Mouse (Mus musculus) limb, embryonic 14.5 days (tissue): ENCODE measurements around the gene Plin2. TPM values are rescaled to one million over a fixed set of nuclear protein-coding genes. Genes with fewer than 3 reads are reported as not detected.
"Not testable (repeated sequence)": the region's sequence is repeated elsewhere in the genome, so short reads cannot be mapped to it uniquely, and the experiment has no call there.

Source experiments
- ATAC-seq: fragments of 200-750 bp; cut with Nextera tagmentation; 2 replicates; pipeline ENCODE4 v1.8.0; 2017; ENCODE audit warnings: low read depth, moderate number of reproducible peaks, moderate TSS enrichment; ENCODE audit not compliant: low FRiP score
- DNase-seq: peaks from one replicate; pipeline ENCODE4 v3.0.0-alpha.2; 2015; ENCODE audit warnings: low spot score
- H3K27ac ChIP-seq: fragments of 300-500 bp; sonication (generic); replicated peaks from 2 replicates; pipeline ENCODE4 v1.5.1; 2014; ENCODE audit warnings: low read depth, mild to moderate bottlenecking, low read length, moderate library complexity, mixed read lengths
- H3K27me3 ChIP-seq: fragments of 300-500 bp; sonication (generic); 2 replicates; pipeline ENCODE4 v1.6.1; 2014; ENCODE audit warnings: low read length, mixed read lengths; ENCODE audit not compliant: control insufficient read depth, insufficient read depth
- H3K36me3 ChIP-seq: fragments of 300-500 bp; sonication (generic); 2 replicates; pipeline ENCODE4 v1.6.1; 2014; ENCODE audit warnings: mild to moderate bottlenecking, low read length, moderate library complexity, mixed read lengths; ENCODE audit not compliant: control insufficient read depth, insufficient read depth
- H3K4me1 ChIP-seq: fragments of 300-500 bp; sonication (generic); 2 replicates; pipeline ENCODE4 v1.6.1; 2014; ENCODE audit warnings: antibody characterized with exemption, low read length, mixed read lengths; ENCODE audit not compliant: control insufficient read depth, insufficient read depth
- H3K4me2 ChIP-seq: fragments of 300-500 bp; sonication (generic); replicated peaks from 2 replicates; pipeline ENCODE4 v1.6.1; 2014; ENCODE audit warnings: low read depth, mild to moderate bottlenecking, low read length, moderate library complexity; ENCODE audit not compliant: severe bottlenecking
- H3K4me3 ChIP-seq: fragments of 300-500 bp; sonication (generic); replicated peaks from 2 replicates; pipeline ENCODE4 v1.5.1; 2014; ENCODE audit warnings: low read length
- H3K9ac ChIP-seq: fragments of 300-500 bp; sonication (generic); 2 replicates; pipeline ENCODE4 v1.6.1; 2014; ENCODE audit warnings: mild to moderate bottlenecking, low read depth, low read length, moderate library complexity; ENCODE audit not compliant: severe bottlenecking
- H3K9me3 ChIP-seq: fragments of 300-500 bp; sonication (generic); 2 replicates; pipeline ENCODE4 v1.6.1; 2016; ENCODE audit warnings: low read length; ENCODE audit not compliant: control insufficient read depth
- POLR2A ChIP-seq: fragments of 200-500 bp; IDR thresholded peaks from 2 replicates; pipeline ENCODE4 v1.8.0; 2012; ENCODE audit warnings: inconsistent platforms, mild to moderate bottlenecking, moderate library complexity, borderline replicate concordance; ENCODE audit not compliant: insufficient read depth, insufficient read length; ENCODE audit errors: extremely low read depth
- WGBS: fragments of 180-500 bp; shearing (Covaris S2); extraction: QIAGEN DNeasy Blood & Tissue Kit; methylation state at CpG from one replicate; pipeline ENCODE4 v1.1.7; 2014; 5-methylcytosine and 5-hydroxymethylcytosine counted together
- polyA plus RNA-seq, 2 experiments: library from polyadenylated mRNA; depleted of rRNA in 1 of 2; stranded (reverse) in 1 of 2; unstranded in 1 of 2; fragments of >200 nt; fragmentation: Nextera tagmentation in 1 of 2; extraction: Ambion mirVana in 1 of 2; gene quantifications; 2 replicates each; pipeline versions ENCODE4 v1.2.1 to v1.2.3; 2012 to 2014

The Plin2 gene
- polyA plus RNA-seq, 2 experiments = 80.4 to 84.5 TPM

GRCm38 (mm10) chr4:86665596-86665995 lies 4.3 kb downstream of the Plin2 start:
- H3K9me3 ChIP-seq = no peaks in the 10 kb centered on the region
- no peak overlapping the region for H3K9ac ChIP-seq
- H3K4me1 ChIP-seq = peaks cover 4% of the 10 kb centered on the region
- peaks cover 49% of the 10 kb centered on the region for H3K36me3 ChIP-seq
- H3K27me3 ChIP-seq = no peaks in the 10 kb centered on the region
- no peak overlapping the region for H3K27ac ChIP-seq
- ATAC-seq (no peak), DNase-seq (no peak)
- no peak overlapping the region for H3K4me3 ChIP-seq
- TF ChIP-seq POLR2A = no peak
- no peak overlapping the region for H3K4me2 ChIP-seq
- WGBS = 68% methylated on average over 3 of the region's 3 CpGs

- no peak overlapping the region for H3K4me2 ChIP-seq
- H3K4me3 ChIP-seq = no peak overlapping the region
- H3K27me3 ChIP-seq = no peaks in the 10 kb centered on the region
- DNase-seq (no peak), ATAC-seq (no peak)
- peaks cover 2% of the 10 kb centered on the region for H3K4me1 ChIP-seq
- 55% methylated on average over 4 of the region's 4 CpGs for WGBS
- TF ChIP-seq POLR2A = no peak
- peaks cover 65% of the 10 kb centered on the region for H3K36me3 ChIP-seq
- H3K27ac ChIP-seq = no peak overlapping the region
- no peak overlapping the region for H3K9ac ChIP-seq
- no peaks in the 10 kb centered on the region for H3K9me3 ChIP-seq
These were observed 5.9 kb downstream of the Plin2 start for GRCm38 (mm10) chr4:86663919-86664318.

GRCm38 (mm10) chr4:86657176-86657575 lies 12.7 kb downstream of the Plin2 start:
- ATAC-seq (no peak), DNase-seq (no peak)
- no peak overlapping the region for H3K27ac ChIP-seq
- no peaks in the 10 kb centered on the region for H3K27me3 ChIP-seq
- H3K36me3 ChIP-seq = peaks cover 61% of the 10 kb centered on the region
- H3K4me1 ChIP-seq = no peaks in the 10 kb centered on the region
- no peak overlapping the region for H3K9ac ChIP-seq
- no peak overlapping the region for H3K4me3 ChIP-seq
- no peak overlapping the region for H3K4me2 ChIP-seq
- WGBS = 96% methylated on average over 12 of the region's 12 CpGs
- TF ChIP-seq POLR2A = no peak
- no peaks in the 10 kb centered on the region for H3K9me3 ChIP-seq

DNA sequence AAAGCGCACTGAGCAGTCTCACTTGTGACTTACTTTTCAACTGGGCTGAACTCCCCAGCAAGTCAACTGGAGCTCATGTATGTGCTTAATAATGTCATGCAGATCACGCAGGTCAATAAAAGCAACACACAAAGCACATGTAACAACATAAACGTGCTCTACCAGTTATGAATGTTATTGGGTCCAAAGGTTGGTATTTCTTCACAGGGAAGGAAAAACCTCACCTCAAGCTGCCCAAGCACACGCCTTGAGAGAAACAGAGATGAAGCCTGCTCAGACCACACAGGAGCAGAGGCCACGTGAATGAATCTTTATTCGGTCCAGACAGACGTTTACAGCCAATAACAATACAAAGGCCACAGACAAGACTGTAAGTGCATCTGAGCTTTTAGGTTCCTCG lies 13.4 kb downstream of the Plin2 start:
- not testable (repeated sequence) for H3K4me1 ChIP-seq, H3K9me3 ChIP-seq, H3K4me2 ChIP-seq, H3K4me3 ChIP-seq, H3K9ac ChIP-seq, H3K27ac ChIP-seq, ATAC-seq, DNase-seq, H3K27me3 ChIP-seq
- H3K36me3 ChIP-seq = peaks cover 56% of the 10 kb centered on the region
- 88% methylated on average over 8 of the region's 8 CpGs for WGBS

- Histone ChIP-seq H3K9ac (no peak overlapping the region), H3K4me3 (no peak overlapping the region), H3K9me3 (no peaks in the 10 kb centered on the region), H3K36me3 (peaks cover 16% of the 10 kb centered on the region), H3K4me2 (no peak overlapping the region), H3K27ac (no peak overlapping the region), H3K27me3 (no peaks in the 10 kb centered on the region), H3K4me1 (no peaks in the 10 kb centered on the region)
- ATAC-seq (no peak), DNase-seq (no peak)
- no peak for TF ChIP-seq POLR2A
- WGBS = 65% methylated on average over 10 of the region's 10 CpGs
These were observed 18.0 kb downstream of the Plin2 start for GRCm38 (mm10) chr4:86651686-86652384.

- not testable (repeated sequence) for DNase-seq, H3K27me3 ChIP-seq, H3K27ac ChIP-seq, H3K9me3 ChIP-seq, H3K4me2 ChIP-seq, H3K4me3 ChIP-seq, H3K36me3 ChIP-seq, H3K4me1 ChIP-seq, H3K9ac ChIP-seq, ATAC-seq
- 92% methylated on average over 9 of the region's 13 CpGs for WGBS
These were observed 21.5 kb downstream of the Plin2 start for GRCm38 (mm10) chr4:86648394-86648793.

DNA sequence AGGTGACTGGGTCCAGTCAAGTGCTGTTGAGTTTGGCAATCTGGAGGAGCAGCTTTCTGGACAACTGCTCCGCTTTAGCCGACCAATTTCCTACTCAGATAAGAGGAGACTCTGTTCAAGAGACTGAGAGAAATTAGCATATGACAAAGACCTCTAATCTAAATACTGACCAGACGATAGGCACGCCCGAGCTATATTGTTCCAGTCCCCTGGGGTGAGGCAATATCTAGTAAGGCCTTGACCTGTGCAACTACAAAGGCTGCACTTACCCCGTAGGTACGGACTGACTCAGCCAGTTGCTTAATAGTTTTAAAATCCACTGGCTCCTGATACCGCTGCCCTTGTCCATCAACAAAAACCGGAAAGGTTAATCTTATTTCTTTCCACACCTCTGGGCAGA lies 32.3 kb downstream of the Plin2 start:
- 92% methylated on average over 9 of the region's 9 CpGs for WGBS
- H3K27ac ChIP-seq, H3K4me3 ChIP-seq, H3K9ac ChIP-seq, H3K4me2 ChIP-seq, H3K4me1 ChIP-seq, H3K9me3 ChIP-seq, H3K27me3 ChIP-seq, H3K36me3 ChIP-seq, ATAC-seq, DNase-seq: not testable (repeated sequence)

DNA sequence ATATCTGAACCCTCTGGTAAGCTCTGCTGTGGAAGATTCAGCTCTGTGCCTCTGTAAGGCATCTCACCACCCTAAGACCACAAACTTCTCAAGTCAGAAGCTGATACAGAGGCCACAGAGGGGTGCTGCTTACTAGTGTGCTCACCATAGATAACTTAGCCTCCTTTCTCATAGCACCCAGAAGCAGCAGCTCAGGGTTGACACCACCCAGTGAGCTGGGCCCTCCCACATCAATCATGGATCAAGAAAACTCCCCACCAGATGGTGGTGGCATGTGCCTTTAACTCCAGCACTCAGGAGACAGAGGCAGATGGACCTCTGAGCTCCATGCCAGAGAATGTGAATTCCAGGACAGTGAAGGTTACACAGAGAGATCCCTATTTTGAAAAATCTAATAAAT lies 35.0 kb downstream of the Plin2 start:
- not testable (repeated sequence) for H3K4me2 ChIP-seq, H3K27ac ChIP-seq, H3K9me3 ChIP-seq, ATAC-seq, H3K4me1 ChIP-seq, H3K36me3 ChIP-seq, H3K27me3 ChIP-seq, H3K9ac ChIP-seq, DNase-seq, H3K4me3 ChIP-seq
